Mouse (Mus musculus): ENCODE data around the gene Ing2.

The Ing2 gene

GRCm38 (mm10) chr8:47676224-47676623 is 868 bp upstream of the Ing2 start:
- intact Hi-C loops (cut with DNase I): no loop called here

- intact Hi-C loops (cut with DNase I): loop anchor here (2.0 kb wide), 1 partner anchor 35 kb away; no protein-coding TSS in a partner anchor
These were observed 430 bp upstream of the Ing2 start for GRCm38 (mm10) chr8:47675786-47676185.

DNA sequence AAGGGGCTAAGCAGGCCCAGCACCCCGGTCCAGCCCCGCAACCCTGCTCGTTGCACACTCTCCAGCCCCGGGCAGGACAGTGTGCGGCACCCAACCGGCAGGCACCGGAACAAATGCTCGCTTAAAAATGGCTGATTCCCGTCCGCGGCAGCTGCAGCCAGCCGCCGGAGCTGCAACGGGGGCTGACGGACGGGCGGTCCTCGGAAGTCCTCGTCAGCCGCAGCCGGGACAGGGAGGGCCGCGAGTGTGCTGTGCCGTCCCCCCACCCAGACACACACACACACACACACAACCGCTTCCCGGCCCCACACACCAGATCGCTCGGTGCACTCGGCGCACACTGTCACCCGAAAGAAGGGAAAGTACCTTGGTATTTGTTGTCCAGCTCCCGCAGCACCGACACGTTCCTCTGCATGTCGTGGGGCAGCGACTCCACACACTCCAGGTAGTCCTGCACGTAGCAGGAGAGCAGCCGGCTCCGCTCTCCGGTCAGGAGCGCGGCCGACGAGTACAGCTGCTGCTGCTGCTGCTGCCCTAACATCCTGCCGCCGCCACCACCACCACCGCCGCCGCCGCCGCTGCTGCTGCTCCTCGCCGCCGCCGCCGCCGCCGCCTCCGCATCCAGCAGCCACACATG is 1.1 kb downstream of the Ing2 start:
- intact Hi-C loops (cut with DNase I): loop anchor here (2.0 kb wide), 1 partner anchor 37 kb away; no protein-coding TSS in a partner anchor

GRCm38 (mm10) chr8:47673317-47674139 is 1.8 kb downstream of the Ing2 start:
- intact Hi-C loops (cut with DNase I): loop anchor here (2.0 kb wide), 1 partner anchor 37 kb away; no protein-coding TSS in a partner anchor

GRCm38 (mm10) chr8:47664231-47664785 is 11.0 kb downstream of the Ing2 start:
- intact Hi-C loops (cut with DNase I): no loop called here

DNA sequence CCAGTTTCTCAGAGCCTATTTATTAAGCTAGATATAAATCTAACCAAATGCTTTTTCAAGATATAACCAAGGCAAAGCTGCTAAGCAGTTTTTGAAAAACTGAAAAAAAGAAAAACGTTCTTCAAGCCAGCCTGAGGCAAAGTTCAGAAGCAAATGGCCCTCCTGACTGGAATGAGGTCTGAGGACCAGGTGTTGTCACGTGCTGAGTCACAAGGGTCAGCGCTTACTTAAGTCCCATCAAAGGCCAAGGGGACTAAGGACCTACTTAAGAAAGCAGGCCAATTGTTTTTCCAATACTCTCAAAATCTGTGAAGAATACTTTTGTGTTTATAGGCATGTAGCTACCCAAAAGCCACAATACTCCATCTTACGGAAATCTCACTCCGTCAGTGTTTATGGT is 12.2 kb downstream of the Ing2 start:
- intact Hi-C loops (cut with DNase I): no loop called here

DNA sequence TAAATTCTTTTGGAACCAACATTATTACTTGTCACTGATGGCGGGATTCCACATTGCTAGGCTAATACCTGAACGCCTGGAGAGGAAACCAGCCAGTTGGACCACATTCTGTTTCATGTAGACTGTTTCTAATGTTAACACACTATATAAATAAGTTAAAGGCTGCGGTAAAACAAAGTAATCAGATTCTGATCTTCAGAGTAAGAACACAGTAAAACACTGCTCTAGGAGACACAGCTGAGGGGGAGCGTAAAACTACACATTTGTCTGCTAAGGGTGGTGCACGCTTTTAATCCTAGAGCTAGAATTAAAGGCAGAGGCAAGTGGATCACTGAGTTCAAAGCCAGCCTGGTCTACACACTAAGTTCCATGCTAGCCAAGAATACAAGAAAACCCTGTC is 12.6 kb downstream of the Ing2 start:
- intact Hi-C loops (cut with DNase I): no loop called here

- intact Hi-C loops (cut with DNase I): no loop called here
These were observed 15.0 kb downstream of the Ing2 start for GRCm38 (mm10) chr8:47660394-47660793.

GRCm38 (mm10) chr8:47659463-47659862 is 15.9 kb downstream of the Ing2 start:
- intact Hi-C loops (cut with DNase I): no loop called here

DNA sequence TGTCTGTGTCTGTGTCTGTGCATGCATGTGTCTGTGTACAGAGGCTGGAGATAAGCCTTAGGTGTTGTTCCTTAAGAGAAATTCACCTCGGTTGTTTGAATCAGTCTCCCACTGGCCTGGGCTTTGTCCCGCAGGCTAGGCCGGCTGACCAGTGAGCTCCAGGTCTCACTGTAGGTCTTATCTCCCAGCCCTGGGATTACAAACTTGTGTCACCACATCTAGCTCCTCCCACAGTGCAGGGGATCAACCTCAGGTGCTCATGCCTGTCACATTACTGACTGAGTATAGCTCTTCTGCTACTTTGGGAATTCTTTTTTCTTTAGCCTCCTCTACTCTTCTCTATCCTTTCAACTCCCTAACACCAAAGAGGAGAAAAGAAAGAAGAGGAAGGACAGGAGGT is 20.9 kb downstream of the Ing2 start:
- intact Hi-C loops (cut with DNase I): no loop called here

DNA sequence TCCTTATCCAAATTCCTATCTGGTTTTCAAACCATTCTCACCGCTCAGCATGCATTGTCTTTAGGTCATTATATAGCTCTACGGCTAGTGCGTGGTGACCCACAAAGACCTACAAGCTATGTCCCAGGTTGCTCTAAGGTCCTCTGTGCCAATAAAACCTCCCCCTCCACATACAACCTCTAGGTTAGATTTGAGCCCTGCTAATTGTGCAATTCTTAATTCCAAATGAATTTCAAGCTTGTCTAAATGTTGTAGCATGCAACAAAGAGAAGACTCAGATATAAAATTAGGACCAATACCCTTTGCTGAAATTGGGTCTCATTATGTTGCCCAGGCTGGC is 22.6 kb downstream of the Ing2 start:
- intact Hi-C loops (cut with DNase I): no loop called here

- intact Hi-C loops (cut with DNase I): no loop called here
These were observed 23.2 kb downstream of the Ing2 start for GRCm38 (mm10) chr8:47651913-47652736.

DNA sequence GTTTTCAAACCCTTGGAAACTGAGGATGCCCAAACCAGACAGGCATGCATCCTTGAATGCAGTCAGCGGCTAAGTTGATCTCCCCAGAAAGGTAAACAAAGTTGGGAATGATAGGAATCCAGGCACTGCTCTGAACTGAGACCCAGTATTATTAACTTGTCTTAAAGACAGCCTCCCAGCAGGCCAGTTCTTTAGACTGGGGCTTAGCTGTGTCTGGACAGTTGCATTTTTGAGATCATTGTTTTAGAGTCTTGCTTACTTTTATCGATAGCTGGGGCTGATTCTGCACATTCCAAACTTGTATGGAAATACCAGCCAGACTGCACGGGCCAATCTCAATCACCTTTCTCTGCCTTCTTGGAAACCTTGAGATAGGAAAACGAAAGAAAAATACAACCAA is 24.5 kb downstream of the Ing2 start:
- intact Hi-C loops (cut with DNase I): no loop called here

DNA sequence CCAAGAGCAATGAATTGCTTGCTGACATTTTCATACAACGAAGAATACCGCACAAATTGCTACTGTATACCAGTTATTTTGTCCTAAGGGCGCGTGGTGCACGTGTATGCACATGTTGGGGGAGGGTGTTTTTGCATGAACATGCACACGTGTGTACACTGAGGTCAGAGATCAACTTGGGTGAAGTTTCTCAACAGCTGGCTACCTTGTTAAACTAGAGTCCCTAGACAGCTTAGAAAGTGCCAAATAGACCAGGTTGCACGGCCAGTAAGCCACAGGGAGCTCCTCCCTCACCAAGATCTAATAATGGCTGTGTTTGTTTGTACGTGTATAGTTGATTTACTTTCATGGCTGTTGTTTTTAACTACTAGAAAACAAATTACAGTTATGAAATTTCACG is 25.8 kb downstream of the Ing2 start:
- intact Hi-C loops (cut with DNase I): no loop called here

DNA sequence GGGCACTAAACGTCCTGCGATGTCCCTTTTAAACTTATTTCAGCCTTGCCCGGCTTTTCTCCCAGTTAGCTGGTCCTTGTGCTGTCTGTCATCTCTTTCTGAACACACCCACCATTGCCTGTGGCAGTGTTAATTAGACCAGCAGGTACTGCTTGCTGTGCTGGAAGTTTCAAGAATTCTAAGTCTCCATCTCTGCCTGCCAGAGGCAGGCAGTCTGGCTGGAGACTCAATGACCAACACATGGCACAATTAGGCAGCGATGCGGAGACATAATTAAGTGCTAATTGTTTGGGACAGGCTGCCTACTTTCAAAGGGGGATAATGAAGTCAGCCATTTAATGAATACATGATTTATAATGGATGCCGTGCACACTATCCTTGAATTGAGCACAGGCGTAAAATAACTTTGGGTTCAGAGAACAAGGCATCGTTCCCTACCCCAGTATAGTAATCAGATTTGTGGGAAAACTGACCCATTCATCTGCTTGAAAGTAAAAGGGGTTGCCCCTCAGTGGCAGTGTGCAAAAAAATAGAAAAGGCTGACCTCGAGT is 32.8 kb downstream of the Ing2 start:
- intact Hi-C loops (cut with DNase I): no loop called here

DNA sequence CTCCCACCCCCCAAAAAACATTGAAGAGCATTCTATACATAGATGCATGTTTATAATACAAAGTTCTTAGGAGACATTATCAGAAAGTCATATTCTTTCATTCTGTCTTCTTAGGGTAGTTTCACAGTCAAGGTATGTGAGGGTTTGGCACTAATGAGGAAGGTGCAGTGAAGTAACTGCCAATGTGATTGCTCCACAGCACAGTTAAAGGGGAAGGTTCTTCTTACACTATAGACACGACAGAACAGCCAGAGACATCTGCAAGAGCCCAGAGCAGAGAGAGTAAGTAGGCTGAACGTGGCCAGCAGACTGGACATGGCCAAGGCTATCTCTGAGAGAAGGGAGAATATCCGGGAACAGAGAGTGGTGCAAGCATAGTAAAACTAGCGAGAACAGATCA is 38.2 kb downstream of the Ing2 start:
- intact Hi-C loops (cut with DNase I): no loop called here

DNA sequence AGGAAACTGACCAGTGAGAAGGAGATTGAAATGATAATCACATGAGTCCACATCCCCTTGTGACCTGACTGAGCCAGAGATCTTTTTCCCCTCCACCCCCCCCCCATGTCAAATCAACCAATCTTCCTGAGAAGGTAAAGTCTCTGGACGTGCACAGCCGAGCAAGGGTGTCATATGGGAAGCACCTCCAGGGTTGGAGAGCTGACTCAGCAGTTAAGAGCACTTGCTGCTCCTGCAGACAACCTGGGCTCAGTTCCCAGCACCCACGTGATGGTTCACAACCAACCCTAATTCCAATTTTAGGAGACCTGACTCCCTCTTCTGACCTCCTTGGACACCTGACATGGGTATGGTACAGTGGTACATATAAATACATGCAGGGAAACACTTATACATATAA is 39.3 kb downstream of the Ing2 start:
- intact Hi-C loops (cut with DNase I): no loop called here

GRCm38 (mm10) chr8:47634791-47635341 is 40.5 kb downstream of the Ing2 start:
- intact Hi-C loops (cut with DNase I): no loop called here

- intact Hi-C loops (cut with DNase I): no loop called here
These were observed 54.2 kb downstream of the Ing2 start for GRCm38 (mm10) chr8:47621144-47621543.
